Mouse (Mus musculus) ZHBTc4 (cell line): Measurements from ENCODE around the gene Top2a.

Source experiments
- DNase-seq: peaks from one replicate; pipeline ENCODE4 v3.0.0-alpha.2; 2011; ENCODE audit warnings: low read depth, low spot score

Gene Top2a

DNA sequence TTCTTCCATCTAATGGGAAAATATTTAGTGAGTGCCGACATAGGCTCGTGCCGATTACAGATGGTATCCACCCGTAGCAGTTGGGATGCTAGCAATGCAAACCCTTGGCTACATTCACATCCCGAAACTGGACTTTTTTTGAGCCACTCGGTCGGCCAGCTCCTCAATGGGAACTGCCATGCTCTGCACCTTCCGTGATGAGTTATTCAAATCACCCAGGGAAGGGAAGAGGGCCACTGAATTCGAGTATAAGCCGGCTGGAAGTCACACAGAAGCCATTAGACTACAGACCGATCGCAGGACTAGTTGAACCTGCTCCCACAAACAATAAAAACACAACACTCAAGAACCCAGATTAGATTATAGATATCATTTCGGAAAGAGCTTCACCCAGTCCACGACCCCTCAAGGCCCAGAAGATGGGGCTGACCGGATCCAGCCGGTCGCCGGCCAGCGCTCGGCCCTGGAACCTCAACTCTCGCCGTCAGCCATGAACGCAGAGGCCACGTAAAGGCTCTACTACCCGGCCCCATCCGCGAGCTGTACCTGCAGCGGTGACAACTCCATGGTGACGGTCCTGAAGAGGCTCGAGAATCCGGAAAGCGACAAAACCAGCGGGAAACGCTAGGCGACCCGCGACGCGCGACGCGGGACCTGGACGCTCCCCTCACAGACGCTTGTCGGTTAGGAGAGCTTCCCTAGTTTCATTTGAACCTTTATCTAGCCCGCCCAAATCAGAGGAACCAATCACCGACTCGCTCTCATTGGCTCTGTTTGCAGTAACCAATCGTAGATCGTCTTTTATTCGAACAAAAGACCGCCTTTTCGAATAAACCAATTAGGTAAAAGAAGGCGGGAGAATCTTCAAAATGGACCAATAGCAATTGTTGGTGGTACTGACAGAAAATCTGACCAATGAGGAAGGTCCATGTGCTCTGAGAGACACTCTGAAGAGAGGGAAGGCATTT lies at the start of gene Top2a:
Top2a (minus strand) TSS at position 690 of the 968 bp plus-strand sequence.
- DNase-seq, result peak; percentile 98

GRCm38 (mm10) chr11:99073781-99074180 lies 49.8 kb upstream of the Top2a start:
- DNase-seq, result no peak

- DNase-seq, result no peak
These were observed 47.9 kb upstream of the Top2a start for GRCm38 (mm10) chr11:99071866-99072265.

DNA sequence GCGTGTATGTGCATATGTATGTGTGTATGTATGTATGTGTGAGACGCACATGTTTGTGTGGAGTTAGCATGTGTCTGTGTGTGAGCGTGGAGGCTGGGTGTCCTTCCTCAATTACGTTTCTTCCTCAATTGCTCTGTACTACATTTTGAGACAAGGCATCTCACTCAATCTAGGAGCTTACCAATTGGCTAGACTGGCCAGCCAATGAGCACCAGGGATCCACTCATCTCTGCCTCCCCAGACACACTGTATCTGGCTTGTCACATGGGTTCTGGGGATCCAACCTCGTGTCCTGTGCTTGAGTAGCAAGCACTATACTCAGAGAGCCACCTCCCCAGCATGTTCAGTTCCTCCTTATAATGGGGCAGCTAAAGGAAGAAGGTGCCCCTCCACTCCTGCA lies 44.5 kb upstream of the Top2a start:
- no peak for DNase-seq

DNA sequence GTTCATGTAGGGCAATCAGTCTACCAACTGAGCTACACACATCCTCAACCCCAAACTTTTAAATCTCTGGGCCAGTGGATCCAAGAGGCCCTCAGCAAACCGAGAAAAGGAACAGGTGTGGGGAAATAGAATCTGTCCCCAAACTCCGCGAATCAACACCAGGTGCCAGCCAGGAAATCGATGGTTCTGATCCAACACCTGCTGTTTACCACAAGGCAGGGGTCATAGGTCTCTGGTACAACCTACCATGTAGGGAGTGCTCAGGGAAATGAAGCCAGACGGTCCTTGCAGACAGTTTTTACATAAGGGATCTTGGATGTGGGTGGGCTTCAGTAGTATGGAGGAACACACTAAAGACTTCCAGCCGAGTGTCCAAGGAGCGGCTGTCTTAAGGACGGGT lies 43.6 kb upstream of the Top2a start:
- no peak for DNase-seq

GRCm38 (mm10) chr11:99065979-99066378 lies 42.0 kb upstream of the Top2a start:
- DNase-seq, result peak; percentile 90

GRCm38 (mm10) chr11:99065353-99065752 lies 41.4 kb upstream of the Top2a start:
- DNase-seq, result peak; percentile 72

DNA sequence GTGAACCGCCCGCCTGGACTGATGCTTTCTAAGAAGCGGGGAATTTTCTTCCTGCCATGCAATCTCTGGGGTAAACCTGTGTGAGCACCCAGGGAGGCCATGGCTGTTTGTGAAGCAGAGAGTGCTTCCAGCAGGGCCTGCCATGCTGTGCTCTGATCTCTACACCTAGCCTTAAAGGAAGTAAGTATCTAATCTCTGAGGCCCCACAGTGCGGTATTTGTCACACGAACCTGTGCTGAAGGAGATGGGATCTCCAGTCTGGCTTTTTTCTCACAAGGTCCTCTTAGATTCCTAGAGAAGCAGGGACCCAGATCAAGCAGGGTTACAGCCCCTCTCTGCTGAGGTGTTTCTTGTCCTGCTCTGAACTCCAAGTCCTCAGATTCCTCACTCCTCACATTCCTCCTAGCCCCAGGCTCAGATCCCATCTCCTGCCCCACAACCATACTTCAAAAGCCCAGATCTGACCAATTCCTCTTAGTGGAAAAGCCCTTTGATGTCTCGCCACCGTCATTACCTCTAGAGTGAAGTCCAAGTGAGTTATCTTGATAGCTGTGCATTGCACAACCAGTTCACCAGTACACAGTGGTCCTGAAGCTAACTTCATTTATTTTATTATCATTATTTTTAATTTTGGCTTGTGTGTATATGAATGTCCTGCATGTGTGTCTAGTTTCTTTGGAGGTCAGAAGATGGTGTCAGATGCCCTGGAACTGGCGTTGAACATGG lies 39.6 kb upstream of the Top2a start:
- no peak for DNase-seq

DNA sequence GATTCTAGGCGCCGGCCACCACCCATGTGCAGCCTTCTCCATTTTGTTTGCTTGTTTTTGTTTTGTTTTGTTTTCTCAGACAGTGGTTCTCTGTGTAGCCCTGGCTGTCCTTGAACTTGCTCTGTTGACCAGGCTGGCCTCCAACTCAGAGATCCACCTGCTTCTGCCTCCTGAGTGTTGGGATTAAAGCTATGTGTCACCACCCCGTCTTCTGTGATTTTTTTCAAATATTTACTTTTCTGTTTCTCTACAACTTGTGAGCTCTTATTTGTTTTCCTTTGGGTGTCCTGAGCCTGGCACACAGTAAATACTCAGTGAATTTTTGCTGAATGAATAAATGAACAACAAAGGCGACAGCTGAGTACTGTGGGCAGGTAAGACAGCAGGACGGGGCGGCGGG lies 38.7 kb upstream of the Top2a start:
- no peak for DNase-seq

DNA sequence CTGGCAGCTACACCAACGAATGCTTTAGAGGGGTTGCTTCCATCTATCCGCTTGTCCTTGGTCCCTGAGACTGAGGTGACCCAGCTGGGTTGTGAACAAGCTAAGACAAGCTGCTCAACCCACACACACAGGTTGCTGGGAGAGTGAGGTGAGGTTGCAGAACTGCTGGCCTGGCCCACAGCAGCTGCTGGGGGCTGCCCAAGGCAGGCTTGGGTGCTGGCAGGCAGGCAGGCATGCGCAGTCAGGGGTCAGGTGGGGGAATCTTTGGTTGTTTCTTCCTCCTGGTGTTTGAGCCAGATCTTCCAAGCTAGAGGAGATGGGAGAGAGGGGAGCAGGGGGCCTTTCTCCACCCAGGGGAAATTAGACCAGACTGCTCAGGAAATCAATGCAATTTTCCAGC lies 36.4 kb upstream of the Top2a start:
- no peak for DNase-seq

- no peak for DNase-seq
These were observed 31.8 kb upstream of the Top2a start for GRCm38 (mm10) chr11:99055571-99056452.

GRCm38 (mm10) chr11:99055143-99055542 lies 31.2 kb upstream of the Top2a start:
- DNase-seq, result no peak

DNA sequence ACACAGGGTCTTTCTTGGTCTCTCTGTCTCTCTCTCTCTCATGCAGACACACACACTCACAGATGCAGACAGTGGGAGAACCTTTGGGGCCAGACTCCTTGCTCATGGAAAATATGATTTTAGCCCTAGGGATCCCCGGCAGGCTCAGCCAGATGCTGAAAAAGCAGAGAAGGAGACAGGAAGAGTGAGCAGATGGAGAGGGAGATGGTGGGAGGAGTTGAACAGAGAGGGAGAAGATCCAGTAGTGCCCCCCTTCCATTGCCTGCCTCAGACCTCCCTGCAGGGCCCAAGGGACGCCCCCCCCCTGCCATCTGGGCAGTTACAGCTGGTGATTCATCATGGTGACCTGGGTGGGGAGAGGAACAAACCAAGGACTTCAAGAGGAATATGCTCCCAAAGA lies 23.7 kb upstream of the Top2a start:
- DNase-seq, result no peak

GRCm38 (mm10) chr11:99047120-99047519 lies 23.1 kb upstream of the Top2a start:
- no peak for DNase-seq

- DNase-seq, result no peak
These were observed 21.3 kb upstream of the Top2a start for GRCm38 (mm10) chr11:99045159-99045889.

DNA sequence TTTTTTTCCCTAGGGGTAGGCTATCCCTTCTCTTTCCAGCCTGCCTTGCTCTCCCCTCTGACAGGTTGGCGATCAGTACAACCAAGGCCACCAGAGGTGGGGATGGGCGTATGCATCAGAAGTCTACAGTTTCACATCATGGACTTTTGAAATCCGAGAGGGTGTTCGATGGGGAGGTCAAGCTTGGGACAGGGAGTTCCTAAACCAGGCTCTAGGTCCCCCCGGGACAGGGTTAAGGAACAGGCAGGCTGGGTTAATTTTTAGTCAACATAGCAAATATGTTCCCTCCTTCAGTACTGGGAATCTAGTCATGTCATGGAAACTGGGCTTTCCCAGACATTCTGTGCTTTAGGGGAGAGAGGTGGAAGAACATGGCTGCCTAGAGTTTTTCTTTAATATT lies 20.3 kb upstream of the Top2a start:
- no peak for DNase-seq

GRCm38 (mm10) chr11:99043632-99044031 lies 19.6 kb upstream of the Top2a start:
- DNase-seq, result no peak

DNA sequence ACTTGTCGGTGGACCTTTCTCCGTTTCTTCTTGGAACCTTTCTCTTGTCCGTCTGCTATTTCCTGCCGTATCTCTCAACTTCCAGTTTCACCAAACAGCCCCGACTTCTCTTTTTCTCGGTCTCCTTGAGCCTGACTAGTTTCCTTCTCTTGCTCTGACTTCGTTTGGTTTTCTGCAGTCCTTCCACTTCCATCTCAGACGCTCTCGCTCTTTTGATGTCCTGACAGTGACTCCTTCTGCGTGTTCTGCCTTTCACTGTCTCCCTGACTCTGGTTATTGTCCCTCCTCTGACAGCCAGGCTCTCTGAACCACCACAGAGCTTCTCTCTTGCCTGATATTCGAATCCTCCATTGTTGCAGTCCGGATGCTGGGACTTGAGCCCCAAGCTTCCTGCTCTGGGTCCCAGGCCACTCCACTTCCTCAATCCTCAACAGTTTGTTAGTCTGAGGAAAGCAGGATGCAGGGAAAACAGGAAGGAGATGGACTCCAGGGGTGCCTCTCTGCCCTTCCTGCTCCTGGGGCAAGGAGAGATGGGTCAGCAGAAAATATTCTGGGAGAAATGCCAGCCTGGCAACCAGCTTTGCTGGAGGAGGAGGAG lies 18.9 kb upstream of the Top2a start:
- no peak for DNase-seq

DNA sequence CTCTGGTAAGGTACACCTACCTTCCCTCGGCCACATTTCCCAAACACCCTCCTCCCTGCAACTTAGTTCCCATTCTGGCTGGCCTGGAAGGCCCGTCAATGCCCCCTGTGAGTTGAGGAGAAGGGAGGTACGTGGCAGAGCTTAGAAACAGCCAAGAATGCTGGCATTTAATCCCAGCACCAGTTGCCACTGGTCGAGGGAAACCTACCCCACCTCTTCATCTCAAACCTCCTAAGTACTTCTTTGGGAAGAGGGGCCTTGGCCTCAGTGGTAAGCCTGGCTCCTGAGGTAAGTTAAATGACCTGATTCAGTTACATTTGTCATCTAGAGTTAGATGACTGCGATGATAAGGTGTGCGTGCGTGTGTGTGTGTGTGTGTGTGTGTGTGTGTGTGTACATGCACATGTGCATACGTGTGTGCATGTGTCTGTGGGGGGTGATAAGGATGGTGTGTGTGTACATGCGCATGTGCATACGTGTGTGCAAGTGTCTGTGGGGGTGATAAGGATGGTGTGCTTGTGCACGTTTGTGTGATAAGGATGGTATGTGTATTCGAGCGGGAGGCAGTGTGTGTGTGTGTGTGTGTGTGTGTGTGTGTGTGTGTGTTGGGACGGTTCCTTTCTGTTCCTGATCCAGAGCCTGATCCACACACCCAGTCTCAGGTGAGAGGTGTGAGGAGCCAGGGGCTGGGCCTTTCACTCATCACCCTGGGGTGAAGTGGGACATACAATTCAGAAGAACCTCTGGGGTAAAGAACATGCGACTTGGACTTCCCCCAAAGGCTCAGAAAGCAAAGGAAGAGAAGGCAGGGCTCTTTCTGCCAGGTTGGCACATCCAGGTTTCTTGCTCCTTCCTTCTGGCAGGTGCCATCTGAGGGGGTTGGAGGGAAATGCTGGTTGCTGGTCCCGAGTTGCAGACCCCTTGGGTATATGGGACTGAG lies 18.1 kb upstream of the Top2a start:
- no peak for DNase-seq
